Mouse (Mus musculus): ENCODE data around the gene Unc13c. TPM values are rescaled to one million over a fixed set of nuclear protein-coding genes. Genes with fewer than 3 reads are reported as not detected.

The Unc13c gene
- polyA plus RNA-seq (2015; fragmentation: Nextera tagmentation; extraction: Ambion mirVana): 0.01 and 0.02 TPM in 2 replicates

GRCm38 (mm10) chr9:73968641-73969121 is at the start of gene Unc13c:
TSS of gene Unc13c (minus strand) at chr9:73968966.
- Histone ChIP-seq H3K27me3 (ENCODE audit: control insufficient read depth, insufficient read depth, low read depth, low read length) (no peaks in the 10 kb centered on the region; the same call in 1 of the 2 replicates), H3K27ac (ENCODE audit: low read length) (no peak within 1 kb of the TSS), H3K9ac (ENCODE audit: low read depth, low read length) (no peak within 1 kb of the TSS), H3K9me3 (replicated peaks; ENCODE audit: control insufficient read depth, low read length) (no peaks in the 10 kb centered on the region), H3K36me3 (ENCODE audit: control insufficient read depth, insufficient read depth) (no peaks in the 10 kb centered on the region), H3K4me3 (ENCODE audit: low read depth, low read length) (no peak within 1 kb of the TSS), H3K4me2 (ENCODE audit: low read depth, low read length) (no peak within 1 kb of the TSS), H3K4me1 (ENCODE audit: control insufficient read depth, low read depth, low read length) (no peaks in the 10 kb centered on the region)
- 6% methylated on average over 17 of the region's 17 CpGs for WGBS (ENCODE audit: insufficient replicate concordance)
- ATAC-seq (ENCODE audit: low read depth): no peak

GRCm38 (mm10) chr9:74007976-74008686 is 39.4 kb upstream of the Unc13c start:
- no peak overlapping the region for H3K4me3 ChIP-seq (ENCODE audit: low read depth, low read length)
- H3K9me3 ChIP-seq (replicated peaks; ENCODE audit: control insufficient read depth, low read length): no peaks in the 10 kb centered on the region
- H3K4me1 ChIP-seq (ENCODE audit: control insufficient read depth, low read depth, low read length): no peaks in the 10 kb centered on the region
- no peak overlapping the region for H3K9ac ChIP-seq (ENCODE audit: low read depth, low read length)
- H3K27ac ChIP-seq (ENCODE audit: low read length): no peak overlapping the region
- no peak for ATAC-seq (ENCODE audit: low read depth)
- no peaks in the 10 kb centered on the region for H3K27me3 ChIP-seq (ENCODE audit: control insufficient read depth, insufficient read depth, low read depth, low read length)
- H3K4me2 ChIP-seq (ENCODE audit: low read depth, low read length): no peak overlapping the region
- WGBS (ENCODE audit: insufficient replicate concordance): 59% methylated on average over 7 of the region's 7 CpGs
- no peaks in the 10 kb centered on the region for H3K36me3 ChIP-seq (ENCODE audit: control insufficient read depth, insufficient read depth)

- Histone ChIP-seq H3K36me3 (ENCODE audit: control insufficient read depth, insufficient read depth) (no peaks in the 10 kb centered on the region), H3K27me3 (ENCODE audit: control insufficient read depth, insufficient read depth, low read depth, low read length) (no peaks in the 10 kb centered on the region), H3K4me1 (ENCODE audit: control insufficient read depth, low read depth, low read length) (no peaks in the 10 kb centered on the region), H3K4me2 (ENCODE audit: low read depth, low read length) (no peak overlapping the region), H3K9me3 (replicated peaks; ENCODE audit: control insufficient read depth, low read length) (no peaks in the 10 kb centered on the region), H3K27ac (ENCODE audit: low read length) (no peak overlapping the region), H3K9ac (ENCODE audit: low read depth, low read length) (no peak overlapping the region), H3K4me3 (ENCODE audit: low read depth, low read length) (no peak overlapping the region)
- no peak for ATAC-seq (ENCODE audit: low read depth)
- 36% methylated on average over 6 of the region's 6 CpGs for WGBS (ENCODE audit: insufficient replicate concordance)
Observed at GRCm38 (mm10) chr9:74002388-74002990, 33.7 kb upstream of the Unc13c start.

GRCm38 (mm10) chr9:73988096-73988495 is 19.3 kb upstream of the Unc13c start:
- no peak overlapping the region for H3K4me2 ChIP-seq (ENCODE audit: low read depth, low read length)
- no peak overlapping the region for H3K9ac ChIP-seq (ENCODE audit: low read depth, low read length)
- H3K4me1 ChIP-seq (ENCODE audit: control insufficient read depth, low read depth, low read length): no peaks in the 10 kb centered on the region
- H3K9me3 ChIP-seq (replicated peaks; ENCODE audit: control insufficient read depth, low read length): no peaks in the 10 kb centered on the region
- no peak overlapping the region for H3K27ac ChIP-seq (ENCODE audit: low read length)
- H3K36me3 ChIP-seq (ENCODE audit: control insufficient read depth, insufficient read depth): no peaks in the 10 kb centered on the region
- no peak overlapping the region for H3K4me3 ChIP-seq (ENCODE audit: low read depth, low read length)
- ATAC-seq (ENCODE audit: low read depth): no peak
- no peaks in the 10 kb centered on the region for H3K27me3 ChIP-seq (ENCODE audit: control insufficient read depth, insufficient read depth, low read depth, low read length)

- Histone ChIP-seq H3K27me3 (ENCODE audit: control insufficient read depth, insufficient read depth, low read depth, low read length) (no peaks in the 10 kb centered on the region), H3K4me2 (ENCODE audit: low read depth, low read length) (no peak overlapping the region), H3K9me3 (replicated peaks; ENCODE audit: control insufficient read depth, low read length) (no peaks in the 10 kb centered on the region), H3K9ac (ENCODE audit: low read depth, low read length) (no peak overlapping the region), H3K4me3 (ENCODE audit: low read depth, low read length) (no peak overlapping the region), H3K36me3 (ENCODE audit: control insufficient read depth, insufficient read depth) (no peaks in the 10 kb centered on the region), H3K4me1 (ENCODE audit: control insufficient read depth, low read depth, low read length) (no peaks in the 10 kb centered on the region), H3K27ac (ENCODE audit: low read length) (no peak overlapping the region)
- ATAC-seq (ENCODE audit: low read depth): no peak
- 47% methylated on average over 2 of the region's 2 CpGs for WGBS (ENCODE audit: insufficient replicate concordance)
Observed at GRCm38 (mm10) chr9:73987236-73987635, 18.5 kb upstream of the Unc13c start.

GRCm38 (mm10) chr9:73982597-73983344 is 14.0 kb upstream of the Unc13c start:
- no peak overlapping the region for H3K9ac ChIP-seq (ENCODE audit: low read depth, low read length)
- no peaks in the 10 kb centered on the region for H3K36me3 ChIP-seq (ENCODE audit: control insufficient read depth, insufficient read depth)
- H3K4me1 ChIP-seq (ENCODE audit: control insufficient read depth, low read depth, low read length): no peaks in the 10 kb centered on the region
- no peaks in the 10 kb centered on the region for H3K27me3 ChIP-seq (ENCODE audit: control insufficient read depth, insufficient read depth, low read depth, low read length)
- H3K9me3 ChIP-seq (replicated peaks; ENCODE audit: control insufficient read depth, low read length): no peaks in the 10 kb centered on the region
- no peak overlapping the region for H3K27ac ChIP-seq (ENCODE audit: low read length)
- no peak overlapping the region for H3K4me3 ChIP-seq (ENCODE audit: low read depth, low read length)
- H3K4me2 ChIP-seq (ENCODE audit: low read depth, low read length): no peak overlapping the region
- WGBS (ENCODE audit: insufficient replicate concordance): 13% methylated on average over 6 of the region's 6 CpGs
- ATAC-seq (ENCODE audit: low read depth): no peak

GRCm38 (mm10) chr9:73972327-73972988 is 3.7 kb upstream of the Unc13c start:
- ATAC-seq (ENCODE audit: low read depth): no peak
- H3K9me3 ChIP-seq (replicated peaks; ENCODE audit: control insufficient read depth, low read length): no peaks in the 10 kb centered on the region
- no peak overlapping the region for H3K27ac ChIP-seq (ENCODE audit: low read length)
- H3K9ac ChIP-seq (ENCODE audit: low read depth, low read length): no peak overlapping the region
- no peaks in the 10 kb centered on the region for H3K4me1 ChIP-seq (ENCODE audit: control insufficient read depth, low read depth, low read length)
- H3K4me2 ChIP-seq (ENCODE audit: low read depth, low read length): no peak overlapping the region
- WGBS (ENCODE audit: insufficient replicate concordance): 46% methylated on average over 8 of the region's 8 CpGs
- no peaks in the 10 kb centered on the region; the same call in 1 of the 2 replicates for H3K27me3 ChIP-seq (ENCODE audit: control insufficient read depth, insufficient read depth, low read depth, low read length)
- H3K4me3 ChIP-seq (ENCODE audit: low read depth, low read length): no peak overlapping the region
- no peaks in the 10 kb centered on the region for H3K36me3 ChIP-seq (ENCODE audit: control insufficient read depth, insufficient read depth)

GRCm38 (mm10) chr9:73970717-73971116 is 2.0 kb upstream of the Unc13c start:
- H3K27ac ChIP-seq (ENCODE audit: low read length): no peak overlapping the region
- H3K27me3 ChIP-seq (ENCODE audit: control insufficient read depth, insufficient read depth, low read depth, low read length): no peaks in the 10 kb centered on the region; the same call in 1 of the 2 replicates
- H3K36me3 ChIP-seq (ENCODE audit: control insufficient read depth, insufficient read depth): no peaks in the 10 kb centered on the region
- H3K4me3 ChIP-seq (ENCODE audit: low read depth, low read length): no peak overlapping the region
- H3K9ac ChIP-seq (ENCODE audit: low read depth, low read length): no peak overlapping the region
- WGBS (ENCODE audit: insufficient replicate concordance): 70% methylated on average over 9 of the region's 9 CpGs
- H3K9me3 ChIP-seq (replicated peaks; ENCODE audit: control insufficient read depth, low read length): no peaks in the 10 kb centered on the region
- no peaks in the 10 kb centered on the region for H3K4me1 ChIP-seq (ENCODE audit: control insufficient read depth, low read depth, low read length)
- ATAC-seq (ENCODE audit: low read depth): no peak
- no peak overlapping the region for H3K4me2 ChIP-seq (ENCODE audit: low read depth, low read length)

All from liver, embryonic 16.5 days (tissue).